Mouse (Mus musculus) adrenal gland, postnatal 36 days (tissue): ENCODE measurements around the gene Ndufa5. TPM values are rescaled to one million over a fixed set of nuclear protein-coding genes. Genes with fewer than 3 reads are reported as not detected.

Experiments used
- DNase-seq, 2 experiments: peaks; one replicate each; pipeline ENCODE4 v3.0.0; 2021; ENCODE audit warnings: mixed read lengths in 1 of 2
- total RNA-seq, 2 experiments: library from RNA; stranded (reverse); gene quantifications; 2 replicates each; pipeline ENCODE4 v1.2.3; 2021

The Ndufa5 gene
- total RNA-seq, 2 experiments from 2014 or later, result 301 to 329 TPM

- no peak for DNase-seq
Measured at GRCm38 (mm10) chr6:24525705-24526104, 2.1 kb downstream of the Ndufa5 start.

DNA sequence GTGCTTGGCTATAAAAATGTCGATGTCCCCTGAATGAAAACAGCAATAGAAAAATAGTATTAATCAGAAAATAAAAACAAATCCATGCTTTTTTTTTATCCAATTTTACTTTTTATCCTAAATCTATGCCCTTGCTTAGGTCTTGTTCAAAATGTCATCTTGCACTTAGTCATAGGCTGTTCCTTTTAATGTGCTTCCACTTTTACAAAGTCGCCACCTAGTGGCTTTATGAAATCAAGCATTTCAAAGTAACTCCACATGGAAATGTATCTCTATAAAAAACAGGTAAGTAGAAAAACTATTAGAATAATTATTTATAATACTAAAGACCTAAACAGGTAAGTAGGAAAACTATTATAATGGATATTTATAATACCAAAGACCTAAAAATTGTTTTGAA, 11.6 kb downstream of the Ndufa5 start:
- DNase-seq, result no peak

- DNase-seq, result peak; percentile 70 to 74
Measured at GRCm38 (mm10) chr6:24514552-24515284, 13.1 kb downstream of the Ndufa5 start, which contains the start of gene Iqub. Gene Iqub, minus strand, starts transcription at chr6:24515067.

- no peak for DNase-seq
Measured at GRCm38 (mm10) chr6:24504141-24504540, 23.7 kb downstream of the Ndufa5 start.

DNA sequence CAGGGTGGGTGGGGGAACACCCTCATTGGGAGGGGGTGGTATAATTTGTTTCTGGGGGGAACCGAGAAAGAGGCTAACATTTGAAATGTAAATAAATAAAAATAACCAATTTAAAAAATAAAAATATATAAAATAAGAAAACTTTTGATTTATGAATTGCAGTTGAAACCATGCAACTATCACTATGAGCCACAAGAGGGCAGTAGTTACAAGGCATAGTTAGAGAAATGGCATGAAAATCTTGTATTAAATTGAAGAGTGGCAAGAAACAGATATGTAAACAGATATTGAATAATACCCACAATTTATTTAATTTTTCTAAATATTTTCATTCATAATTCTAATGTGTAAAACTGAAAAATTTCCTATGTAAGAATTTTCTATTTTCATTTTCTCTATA, 37.5 kb downstream of the Ndufa5 start:
- no peak for DNase-seq

- no peak for DNase-seq
Measured at GRCm38 (mm10) chr6:24486530-24486929, 41.3 kb downstream of the Ndufa5 start.

DNA sequence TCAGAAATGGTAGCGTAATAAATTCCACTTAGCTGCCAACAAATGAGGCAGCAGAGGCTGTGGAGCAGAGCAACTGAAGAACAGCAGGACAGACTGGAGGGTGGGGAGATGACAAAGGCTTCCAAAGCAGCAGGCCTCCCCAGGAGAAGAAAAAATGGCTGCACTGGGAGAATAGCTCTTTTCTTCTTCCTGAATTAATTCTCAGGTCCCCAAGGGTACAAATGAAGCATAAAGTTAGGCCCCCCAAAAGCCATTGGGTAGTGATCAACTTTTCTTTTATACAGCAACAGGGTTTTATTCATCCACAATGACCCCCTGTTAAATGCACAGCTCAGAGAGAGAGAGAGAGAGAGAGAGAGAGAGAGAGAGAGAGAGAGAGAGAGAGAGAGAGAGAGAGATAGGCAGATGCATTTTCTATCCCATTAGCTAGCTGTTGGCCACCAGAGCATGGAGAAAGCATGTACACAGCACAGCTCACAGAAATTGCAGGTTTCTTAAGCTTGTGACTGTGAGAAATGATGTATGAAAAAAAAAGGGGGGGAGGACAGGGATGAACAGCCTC, 57.2 kb downstream of the Ndufa5 start:
- DNase-seq, result no peak

DNA sequence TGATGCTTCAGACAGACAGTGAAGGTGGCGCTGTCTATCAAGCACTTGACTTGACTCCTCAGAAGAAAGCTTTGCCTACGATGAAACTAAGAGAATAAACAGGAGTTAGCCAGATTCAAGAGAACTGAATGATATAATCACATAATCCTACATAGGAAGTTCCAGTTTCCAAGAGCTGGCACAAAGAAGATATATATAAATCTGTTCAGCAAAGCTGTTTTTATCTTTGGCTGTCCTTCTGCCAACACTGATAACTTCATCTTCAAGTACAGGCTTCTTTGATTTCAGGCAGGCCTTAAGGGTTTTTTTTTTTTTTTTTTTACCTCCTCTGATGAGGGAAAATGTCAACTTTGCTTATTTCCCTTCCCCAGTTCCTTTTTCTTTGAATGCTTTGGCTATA, 57.7 kb downstream of the Ndufa5 start:
- DNase-seq, result no peak

Other genes starting within 250 kb of the Ndufa5 start
- gene Iqub, start 12.9 kb downstream of the Ndufa5 start, total RNA-seq, result under 1 TPM; 0.13 to 0.20 TPM
- gene Asb15, start 131 bp upstream of the Ndufa5 start, total RNA-seq, result not detected
- gene Lmod2, start 69.7 kb upstream of the Ndufa5 start, total RNA-seq, result under 1 TPM in 1 of 2 experiments, not detected in 1; 0.26 TPM
- gene Wasl, start 137.0 kb upstream of the Ndufa5 start, total RNA-seq, result 10 to 100 TPM; 57.7 to 70.4 TPM
- not detected for gene Hyal6, start 205.2 kb upstream of the Ndufa5 start, total RNA-seq
- gene Hyal4, start 220.3 kb upstream of the Ndufa5 start, total RNA-seq, result not detected